Mouse (Mus musculus): ENCODE data around the gene Cys1. TPM values are rescaled to one million over a fixed set of nuclear protein-coding genes. Genes with fewer than 3 reads are reported as not detected.

The Cys1 gene
- total RNA-seq, 2 experiments from 2014 or later: 1.8 to 2.7 TPM

DNA sequence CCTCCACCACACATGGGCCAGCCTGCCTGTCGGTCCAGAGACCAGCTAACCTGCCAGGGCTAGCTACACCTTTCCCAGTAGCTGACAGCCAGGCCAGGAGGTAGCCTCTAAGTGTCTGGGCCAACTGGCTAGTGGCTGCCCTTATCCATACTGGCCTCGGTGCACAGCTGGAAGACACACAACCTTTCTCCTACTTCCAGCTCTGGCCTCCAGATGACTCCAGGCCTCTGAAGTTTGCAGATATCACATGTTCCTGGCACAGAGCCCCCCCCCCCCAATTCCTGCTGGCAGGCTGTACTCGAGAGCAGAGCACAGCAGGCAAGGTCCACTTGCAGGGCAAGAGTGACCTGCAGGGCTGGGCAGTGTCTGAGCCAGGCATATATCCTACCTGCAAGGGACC is 54.4 kb downstream of the Cys1 start:
- no peak overlapping the region for H3K4me3 ChIP-seq
- DNase-seq: peak; percentile 43
- intact Hi-C loops (cut with DNase I): no loop called here
- TF ChIP-seq CTCF (IDR thresholded peaks at IDR 0.05): no peak
- H3K27ac ChIP-seq: no peak overlapping the region

DNA sequence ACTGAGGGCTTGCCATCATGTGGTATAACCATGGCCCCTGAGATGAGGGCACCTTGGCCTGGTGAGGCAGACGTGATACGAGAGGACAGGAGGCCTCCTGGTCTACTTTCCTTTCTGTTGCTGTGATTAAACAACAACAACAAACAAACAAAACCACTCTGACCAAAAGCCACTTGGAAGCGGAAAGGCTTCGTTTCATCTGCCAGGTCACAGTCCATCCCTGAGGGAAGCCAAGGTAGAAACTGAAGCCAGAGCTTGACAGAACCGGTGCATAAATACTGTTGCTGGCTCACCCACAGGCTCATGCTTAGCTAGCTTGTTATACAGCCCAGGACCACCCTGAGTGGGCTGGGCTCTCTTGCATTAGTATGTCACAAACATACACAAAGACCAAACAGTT is 55.2 kb downstream of the Cys1 start:
- intact Hi-C loops (cut with DNase I): no loop called here
- TF ChIP-seq CTCF (IDR thresholded peaks at IDR 0.05): no peak

DNA sequence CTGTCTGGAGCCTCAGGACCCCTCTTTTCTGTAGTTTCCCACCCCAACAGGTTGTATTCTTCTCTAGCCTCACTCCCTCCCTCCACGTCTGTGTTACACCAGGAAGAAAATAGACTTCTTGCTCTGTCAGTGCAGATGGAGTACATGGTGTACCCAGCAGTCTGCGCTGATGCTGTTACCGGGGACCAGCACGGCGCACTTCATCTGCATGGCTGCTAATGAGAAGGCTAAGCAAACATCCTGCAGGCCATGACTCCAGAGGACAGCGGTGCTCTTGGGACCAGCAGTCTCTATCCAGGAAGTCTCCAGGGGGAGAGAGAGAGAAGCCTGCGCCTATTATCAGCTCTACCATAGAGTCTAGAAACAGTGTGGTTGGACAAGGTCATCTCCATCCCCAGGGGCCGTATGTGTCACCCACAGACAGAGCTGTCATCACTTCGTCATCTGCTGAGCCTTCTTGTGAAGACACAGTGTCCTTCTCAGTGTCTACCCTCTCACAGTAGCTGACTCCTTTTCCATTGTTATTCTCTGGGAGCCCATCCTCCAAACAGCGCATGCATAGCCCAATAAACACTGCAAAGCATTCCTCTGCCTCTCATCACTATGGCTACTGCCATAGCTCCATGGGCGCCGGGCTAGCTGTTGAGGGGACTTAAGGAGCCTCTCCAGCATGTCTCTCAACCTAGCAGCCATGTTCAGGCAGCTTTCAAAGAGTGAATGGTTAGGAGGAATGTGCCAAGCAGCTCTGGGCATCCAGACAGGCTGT is 57.9 kb downstream of the Cys1 start:
- Histone ChIP-seq H3K27ac (no peak overlapping the region), H3K4me3 (no peak overlapping the region)
- intact Hi-C loops (cut with DNase I): no loop called here
- DNase-seq: no peak
- TF ChIP-seq CTCF (IDR thresholded peaks at IDR 0.05): no peak

More for the DNA sequence above, 55.2 kb downstream of the Cys1 start:
- H3K4me3 ChIP-seq: no peak overlapping the region
- H3K27ac ChIP-seq: no peak overlapping the region
- DNase-seq: peak; percentile 6

DNA sequence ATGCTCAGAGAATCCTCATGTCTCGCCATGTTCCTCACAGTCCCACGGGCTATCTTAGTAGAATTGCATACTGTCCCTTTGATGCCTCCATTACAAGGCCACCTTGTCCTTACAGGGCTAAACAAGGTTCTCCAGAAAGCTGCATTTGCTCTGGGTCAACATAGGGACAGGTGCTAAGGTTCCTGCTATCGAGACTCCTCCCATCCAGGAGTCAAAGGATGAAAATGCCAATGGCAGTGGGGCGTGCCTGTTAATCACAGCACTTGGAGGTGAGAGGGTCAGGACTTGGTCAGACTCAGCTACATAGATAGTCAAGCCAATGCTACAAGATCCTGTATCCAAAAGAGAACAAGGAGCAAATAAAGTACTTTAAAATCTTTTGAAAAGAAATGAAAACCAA is 62.2 kb downstream of the Cys1 start:
- H3K4me3 ChIP-seq: no peak overlapping the region
- intact Hi-C loops (cut with DNase I): no loop called here

More for the DNA sequence above, 62.2 kb downstream of the Cys1 start:
- DNase-seq: no peak
- H3K27ac ChIP-seq: no peak overlapping the region
- no peak for TF ChIP-seq CTCF (IDR thresholded peaks at IDR 0.05)

Other genes with a start within 250 kb of the Cys1 start
- 1 to 10 TPM; 7.2 to 8.9 TPM for gene Taf1b, start 183.5 kb downstream of the Cys1 start, total RNA-seq (2021)
- under 1 TPM; 0.17 to 0.59 TPM for gene Grhl1, start 109.5 kb downstream of the Cys1 start, total RNA-seq (2021)
- gene Klf11, start 30.5 kb downstream of the Cys1 start, total RNA-seq (2021): 1 to 10 TPM; 4.1 to 7.9 TPM
- gene Rrm2, start 26.4 kb upstream of the Cys1 start, total RNA-seq (2021): 1 to 10 TPM in 1 of 2 experiments, under 1 TPM in 1; 0.89 to 1.1 TPM
- gene Mboat2, start 149.1 kb upstream of the Cys1 start, total RNA-seq (2021): 1 to 10 TPM in 1 of 2 experiments, under 1 TPM in 1; 0.46 to 1.1 TPM

Measured in gastrocnemius, adult 2 months (tissue).